Mouse (Mus musculus) erythroblast, embryonic 14.5 days (primary cell): ENCODE data around the gene Nrip1. TPM values are rescaled to one million over a fixed set of nuclear protein-coding genes. Genes with fewer than 3 reads are reported as not detected.

Experiments
- H3K27me3 ChIP-seq: 2 replicates; pipeline ENCODE4 v1.6.1; 2012; ENCODE audit warnings: inconsistent platforms; ENCODE audit not compliant: control insufficient read depth
- H3K36me3 ChIP-seq: 2 replicates; pipeline ENCODE4 v1.6.1; 2012; ENCODE audit warnings: mild to moderate bottlenecking, inconsistent platforms; ENCODE audit not compliant: control insufficient read depth
- H3K4me1 ChIP-seq: 2 replicates; pipeline ENCODE4 v1.6.1; 2012; ENCODE audit warnings: inconsistent platforms; ENCODE audit not compliant: control insufficient read depth
- H3K4me3 ChIP-seq: replicated peaks from 2 replicates; pipeline ENCODE3; 2012; ENCODE audit warnings: moderate library complexity, mild to moderate bottlenecking, inconsistent platforms
- H3K9me3 ChIP-seq: 2 replicates; pipeline ENCODE4 v1.6.1; 2012; ENCODE audit warnings: low read length, inconsistent platforms, mixed read lengths; ENCODE audit not compliant: control insufficient read depth
- GATA1 ChIP-seq: IDR thresholded peaks from 2 replicates; pipeline ENCODE4 v1.6.1; 2012; ENCODE audit warnings: low read length, inconsistent platforms, mixed read lengths
- TAL1 ChIP-seq: IDR thresholded peaks from 3 replicates; pipeline ENCODE4 v1.6.1; 2012; ENCODE audit warnings: low read length, inconsistent platforms, mixed read lengths
- polyA plus RNA-seq: library from polyadenylated mRNA; stranded (reverse); fragments of >175 nt; gene quantifications from 2 replicates; pipeline ENCODE4 v1.2.3, GENCODE M21; 2012

The Nrip1 gene
- polyA plus RNA-seq, 1 experiment = 0.55 TPM

DNA sequence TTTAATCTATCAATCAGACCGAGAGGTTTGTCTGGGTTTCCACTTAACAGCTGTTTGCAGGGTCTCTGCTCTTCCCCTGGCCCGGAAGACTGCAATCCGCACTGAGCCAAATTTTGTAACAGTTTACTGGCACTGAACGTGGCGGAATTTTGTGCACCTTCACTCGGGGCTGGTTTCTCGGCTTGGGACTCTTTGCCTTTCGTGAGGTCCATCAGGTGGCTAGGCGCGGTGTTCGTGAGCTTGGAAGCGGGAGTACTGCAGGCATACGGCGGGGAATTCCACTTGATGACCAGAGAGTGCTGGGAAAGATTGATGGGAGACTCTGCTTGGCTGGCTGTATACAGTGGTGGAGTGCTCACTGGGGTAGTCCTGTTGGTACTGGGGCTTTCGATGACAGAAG, 81.0 kb downstream of the Nrip1 start:
- H3K9me3 ChIP-seq = no peaks in the 10 kb centered on the region
- peaks cover 37% of the 10 kb centered on the region for H3K4me1 ChIP-seq
- TF ChIP-seq GATA1 = no peak
- TF ChIP-seq TAL1 = no peak
- H3K36me3 ChIP-seq = peaks cover 84% of the 10 kb centered on the region
- H3K27me3 ChIP-seq = no peaks in the 10 kb centered on the region
- no peak overlapping the region for H3K4me3 ChIP-seq

DNA sequence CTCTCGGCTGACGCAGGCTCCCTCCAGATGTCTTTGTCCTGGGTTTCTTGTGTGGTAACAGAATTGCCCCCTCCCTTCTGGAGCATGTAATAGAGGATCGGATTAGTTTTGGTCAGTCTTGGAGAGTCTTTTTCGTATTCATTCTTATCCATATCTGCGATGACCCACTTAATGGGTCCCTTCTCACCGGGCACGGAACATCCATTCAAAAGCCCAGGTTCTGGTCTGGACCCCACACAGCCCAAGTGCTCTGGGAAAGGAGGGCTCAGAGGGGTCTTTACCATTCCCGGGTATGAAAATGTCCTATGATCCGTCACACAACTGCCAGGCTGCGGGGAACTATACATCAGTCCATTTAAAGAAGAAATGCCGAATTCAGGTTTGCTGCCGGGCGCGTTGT, 82.3 kb downstream of the Nrip1 start:
- H3K9me3 ChIP-seq = no peaks in the 10 kb centered on the region
- H3K36me3 ChIP-seq = peaks cover 87% of the 10 kb centered on the region
- no peak overlapping the region for H3K4me3 ChIP-seq
- no peaks in the 10 kb centered on the region for H3K27me3 ChIP-seq
- H3K4me1 ChIP-seq = peaks cover 35% of the 10 kb centered on the region
- TF ChIP-seq GATA1 (no peak), TAL1 (no peak)

DNA sequence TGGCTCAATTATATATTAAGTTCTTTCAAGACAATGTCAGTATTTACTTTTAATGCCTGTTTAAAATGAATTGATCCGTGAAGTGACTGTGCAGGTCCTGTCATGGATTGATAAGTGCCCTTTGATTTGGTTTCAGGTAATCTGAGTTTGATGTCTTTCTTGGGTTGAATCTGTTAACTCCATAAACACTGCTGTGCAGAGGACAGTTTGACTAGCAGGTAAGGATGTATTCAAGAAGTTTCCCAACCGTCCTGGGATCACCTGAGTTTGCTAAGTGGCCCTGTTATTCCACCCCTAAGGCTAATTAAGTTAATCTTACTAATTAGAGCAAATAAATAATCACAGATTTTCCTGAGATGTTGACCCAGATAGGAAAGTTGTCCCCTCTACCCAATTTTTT, 84.1 kb downstream of the Nrip1 start:
- H3K27me3 ChIP-seq = no peaks in the 10 kb centered on the region
- no peaks in the 10 kb centered on the region for H3K9me3 ChIP-seq
- TF ChIP-seq GATA1 (no peak), TAL1 (no peak)
- H3K36me3 ChIP-seq = peaks cover 71% of the 10 kb centered on the region
- H3K4me3 ChIP-seq = no peak overlapping the region
- H3K4me1 ChIP-seq = peaks cover 26% of the 10 kb centered on the region

- Histone ChIP-seq H3K36me3 (peaks cover 15% of the 10 kb centered on the region), H3K27me3 (no peaks in the 10 kb centered on the region), H3K4me3 (no peak overlapping the region), H3K4me1 (peaks cover 12% of the 10 kb centered on the region), H3K9me3 (no peaks in the 10 kb centered on the region)
- TF ChIP-seq TAL1 (no peak), GATA1 (no peak)
Observed at GRCm38 (mm10) chr16:76283796-76284195, 89.8 kb downstream of the Nrip1 start.

DNA sequence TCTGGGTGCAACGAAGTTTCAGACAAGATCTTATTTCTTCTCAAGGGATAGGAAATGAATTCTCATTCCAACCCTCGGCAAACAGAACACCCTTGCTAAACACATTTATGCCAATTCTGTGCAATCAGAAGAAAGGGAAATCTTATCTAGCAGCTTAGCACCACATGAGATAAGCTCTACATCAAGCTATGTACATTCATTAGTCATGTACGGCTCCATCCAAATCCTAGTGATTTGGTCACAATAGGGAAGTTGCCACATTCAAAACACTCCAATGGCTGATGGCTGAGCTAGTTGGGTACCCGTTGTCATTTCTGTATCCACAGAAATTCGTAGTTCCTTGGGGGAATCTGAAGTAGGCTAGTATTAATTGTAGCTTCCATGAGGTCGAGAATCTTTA, 91.8 kb downstream of the Nrip1 start:
- Histone ChIP-seq H3K4me1 (peaks cover 12% of the 10 kb centered on the region), H3K36me3 (peaks cover 2% of the 10 kb centered on the region)
- TF ChIP-seq TAL1 = no peak
- no peak for TF ChIP-seq GATA1

GRCm38 (mm10) chr16:76280365-76280764, 93.3 kb downstream of the Nrip1 start:
- Histone ChIP-seq H3K9me3 (no peaks in the 10 kb centered on the region), H3K27me3 (no peaks in the 10 kb centered on the region), H3K4me1 (peaks cover 10% of the 10 kb centered on the region), H3K4me3 (no peak overlapping the region), H3K36me3 (no peaks in the 10 kb centered on the region)
- TF ChIP-seq TAL1 (no peak), GATA1 (no peak)

More for the DNA sequence above, 91.8 kb downstream of the Nrip1 start:
- H3K4me3 ChIP-seq = no peak overlapping the region
- H3K27me3 ChIP-seq = no peaks in the 10 kb centered on the region
- no peaks in the 10 kb centered on the region for H3K9me3 ChIP-seq

DNA sequence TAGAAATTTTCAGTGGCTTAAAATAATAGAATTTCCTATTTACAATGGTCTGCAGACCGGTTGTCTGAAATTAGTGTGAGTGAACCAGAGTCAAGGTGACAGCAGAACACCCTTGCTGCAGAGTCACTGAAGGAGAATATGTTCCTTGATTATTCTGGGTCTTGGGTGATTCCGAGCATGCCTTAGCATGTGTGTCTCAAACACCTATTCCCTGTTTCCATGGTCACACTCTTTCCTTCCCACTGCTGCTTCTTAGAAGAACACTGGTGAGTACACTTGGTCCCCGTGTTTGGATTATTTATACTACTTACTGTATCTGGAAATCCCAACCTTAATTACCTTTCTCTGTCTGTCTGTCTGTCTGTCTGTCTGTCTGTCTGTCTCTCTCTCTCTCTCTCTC, 97.4 kb downstream of the Nrip1 start:
- Histone ChIP-seq H3K36me3 (no peaks in the 10 kb centered on the region), H3K27me3 (no peaks in the 10 kb centered on the region), H3K9me3 (no peaks in the 10 kb centered on the region), H3K4me1 (peaks cover 6% of the 10 kb centered on the region), H3K4me3 (no peak overlapping the region)
- TF ChIP-seq TAL1 (no peak), GATA1 (no peak)

DNA sequence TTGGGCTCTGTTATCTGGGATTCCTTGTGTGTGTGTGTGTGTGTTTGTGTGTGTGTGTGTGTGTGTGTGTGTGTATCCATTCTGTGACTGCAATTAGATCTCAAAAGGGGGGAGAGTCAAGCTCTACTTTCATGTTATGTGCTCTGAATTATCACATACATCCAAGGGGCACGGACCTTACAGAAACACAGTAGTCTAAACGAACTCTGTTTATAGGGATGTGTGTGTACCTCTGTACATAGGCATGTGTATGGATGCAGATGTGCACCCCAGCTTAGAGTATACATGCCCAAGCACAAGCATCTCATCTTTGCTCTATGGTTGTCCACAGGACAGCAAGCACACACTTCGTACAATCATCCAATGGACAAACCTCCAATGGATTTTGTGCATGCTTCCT, 98.0 kb downstream of the Nrip1 start:
- H3K4me1 ChIP-seq = peaks cover 3% of the 10 kb centered on the region
- H3K9me3 ChIP-seq = no peaks in the 10 kb centered on the region
- no peaks in the 10 kb centered on the region for H3K27me3 ChIP-seq
- TF ChIP-seq TAL1 = no peak
- no peak for TF ChIP-seq GATA1
- H3K4me3 ChIP-seq = no peak overlapping the region
- H3K36me3 ChIP-seq = no peaks in the 10 kb centered on the region

GRCm38 (mm10) chr16:76275166-76275565, 98.5 kb downstream of the Nrip1 start:
- Histone ChIP-seq H3K27me3 (no peaks in the 10 kb centered on the region), H3K36me3 (no peaks in the 10 kb centered on the region), H3K4me1 (no peaks in the 10 kb centered on the region), H3K9me3 (no peaks in the 10 kb centered on the region), H3K4me3 (no peak overlapping the region)
- TF ChIP-seq GATA1 = no peak
- no peak for TF ChIP-seq TAL1

DNA sequence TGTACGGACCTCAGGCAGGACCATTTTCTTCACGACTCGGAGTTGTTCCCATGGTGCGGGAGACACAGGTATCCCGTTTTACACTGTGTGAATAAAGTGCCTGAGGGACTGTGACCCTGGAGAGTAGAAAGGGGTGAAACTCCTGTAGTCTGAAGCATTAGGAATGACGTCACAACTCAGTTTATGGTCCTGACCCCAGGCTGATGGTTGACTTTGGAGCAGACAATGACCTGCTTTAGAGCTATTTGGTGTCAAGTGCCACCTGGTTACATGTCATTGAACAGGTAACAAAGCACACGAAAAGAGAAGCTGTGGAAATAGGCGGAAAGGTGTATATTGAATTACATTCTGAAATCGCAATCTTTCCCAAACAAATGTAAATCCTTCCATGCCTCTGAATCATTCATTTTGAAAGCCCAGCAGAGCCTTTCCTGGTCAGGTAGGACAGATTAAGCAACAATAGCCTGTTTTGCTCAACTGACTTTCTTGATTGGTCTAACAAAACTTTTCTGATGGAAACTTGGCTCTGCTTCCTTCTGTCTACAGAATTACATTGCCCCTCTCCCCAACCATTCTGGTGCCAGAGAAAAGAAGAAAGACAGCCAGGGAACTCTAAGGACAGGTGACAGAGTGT, 106.9 kb downstream of the Nrip1 start:
- no peak for TF ChIP-seq GATA1
- no peaks in the 10 kb centered on the region; the same call in 1 of the 2 replicates for H3K9me3 ChIP-seq

More for the DNA sequence above, 106.9 kb downstream of the Nrip1 start:
- H3K4me1 ChIP-seq = no peaks in the 10 kb centered on the region; the same call in 1 of the 2 replicates
- H3K27me3 ChIP-seq = peaks cover 5% of the 10 kb centered on the region
- H3K36me3 ChIP-seq = no peaks in the 10 kb centered on the region
- H3K4me3 ChIP-seq = no peak overlapping the region
